Mouse (Mus musculus) MEL (cell line): Measurements from ENCODE around the gene Rps3a1. TPM values are rescaled to one million over a fixed set of nuclear protein-coding genes. Genes with fewer than 3 reads are reported as not detected.

Experiments
- DNase-seq: peaks from one replicate; pipeline ENCODE4 v3.0.0; 2011; ENCODE audit warnings: low read depth, low spot score
- H3K27ac ChIP-seq: 2 replicates; pipeline ENCODE4 v1.5.1; 2012; ENCODE audit warnings: low read depth, mild to moderate bottlenecking, control low read depth, low read length, moderate library complexity; ENCODE audit not compliant: control insufficient read depth
- H3K27me3 ChIP-seq, 2 experiments: fragments of 150-350 bp in 1 of 2; sonication (generic) in 1 of 2; 2 replicates each; pipeline ENCODE4 v1.6.1; 2012; ENCODE audit warnings: low read length in 2 of 2, mild to moderate bottlenecking in 2 of 2, improper control_type of control experiment in 1 of 2, moderate library complexity in 1 of 2; ENCODE audit not compliant: insufficient read depth in 2 of 2, control insufficient read depth in 1 of 2
- H3K36me3 ChIP-seq, 2 experiments: 2 replicates each; pipeline ENCODE4 v1.6.1; 2012 to 2014; ENCODE audit warnings: low read length in 2 of 2, improper control_type of control experiment in 1 of 2, inconsistent platforms in 1 of 2, mild to moderate bottlenecking in 1 of 2; ENCODE audit not compliant: insufficient read depth in 2 of 2, control insufficient read depth in 1 of 2
- H3K4me1 ChIP-seq, 2 experiments: fragments of 150-350 bp in 1 of 2; sonication (generic) in 1 of 2; 2 replicates each; pipeline ENCODE4 v1.6.1; 2012; ENCODE audit warnings: low read length in 2 of 2, improper control_type of control experiment in 1 of 2, mild to moderate bottlenecking in 1 of 2; ENCODE audit not compliant: insufficient read depth in 2 of 2, control insufficient read depth in 1 of 2
- H3K4me3 ChIP-seq, 2 experiments: fragments of 150-350 bp in 1 of 2; sonication (generic) in 1 of 2; 2 replicates each; pipeline ENCODE4 v1.5.1; 2012; ENCODE audit warnings: low read depth in 2 of 2, low read length in 2 of 2, mild to moderate bottlenecking in 2 of 2, moderate library complexity in 2 of 2, control low read depth in 1 of 2, improper control_type of control experiment in 1 of 2; ENCODE audit not compliant: control insufficient read depth in 1 of 2, insufficient read depth in 1 of 2
- H3K79me2 ChIP-seq: 2 replicates; pipeline ENCODE4 v1.6.1; 2012; ENCODE audit warnings: mild to moderate bottlenecking, low read length, moderate library complexity; ENCODE audit not compliant: control insufficient read depth, poor library complexity, insufficient read depth
- H3K9ac ChIP-seq: 2 replicates; pipeline ENCODE4 v1.6.1; 2012; ENCODE audit warnings: low read depth, mild to moderate bottlenecking, control low read depth, low read length, moderate library complexity; ENCODE audit not compliant: control insufficient read depth, poor library complexity, severe bottlenecking
- H3K9me3 ChIP-seq: fragments of 150-350 bp; sonication (generic); replicated peaks from 2 replicates; pipeline ENCODE4 v1.6.1; 2012; ENCODE audit warnings: mild to moderate bottlenecking, low read length, improper control_type of control experiment, moderate library complexity; ENCODE audit not compliant: insufficient read depth
- BHLHE40 ChIP-seq: IDR thresholded peaks from 2 replicates; pipeline ENCODE4 v1.6.1; 2012; ENCODE audit warnings: low read depth, mild to moderate bottlenecking, inconsistent platforms, low read length, improper control_type of control experiment, borderline replicate concordance
- CHD1 ChIP-seq: IDR thresholded peaks from 2 replicates; pipeline ENCODE4 v1.6.1; 2012; ENCODE audit warnings: low read depth, mild to moderate bottlenecking, inconsistent platforms, low read length, improper control_type of control experiment
- CHD2 ChIP-seq: IDR thresholded peaks from 2 replicates; pipeline ENCODE4 v1.6.1; 2011; ENCODE audit warnings: low read length, improper control_type of control experiment
- CTCF ChIP-seq, 3 experiments: IDR thresholded peaks in 2 of 3; conservative IDR thresholded peaks in 1 of 3; 2 replicates each; pipeline ENCODE4 v1.5.1; 2011 to 2012; ENCODE audit warnings: low read length in 3 of 3, low read depth in 2 of 3, mild to moderate bottlenecking in 2 of 3, improper control_type of control experiment in 1 of 3, inconsistent platforms in 1 of 3, mixed read lengths in 1 of 3, moderate library complexity in 1 of 3; ENCODE audit not compliant: control insufficient read depth in 1 of 3, insufficient read depth in 1 of 3, poor library complexity in 1 of 3, severe bottlenecking in 1 of 3
- ELF1 ChIP-seq: IDR thresholded peaks from 2 replicates; pipeline ENCODE4 v1.6.1; 2014; ENCODE audit warnings: low read depth, mild to moderate bottlenecking, inconsistent platforms, low read length, improper control_type of control experiment, moderate library complexity
- EP300 ChIP-seq, 2 experiments: IDR thresholded peaks; 2 replicates each; pipeline ENCODE4 v1.6.1; 2011; ENCODE audit warnings: improper control_type of control experiment in 2 of 2, low read length in 2 of 2, low read depth in 1 of 2, mild to moderate bottlenecking in 1 of 2
- ETS1 ChIP-seq: IDR thresholded peaks from 2 replicates; pipeline ENCODE4 v1.6.1; 2012; ENCODE audit warnings: low read depth, mild to moderate bottlenecking, inconsistent platforms, low read length, improper control_type of control experiment, moderate library complexity
- GABPA ChIP-seq: IDR thresholded peaks from 2 replicates; pipeline ENCODE4 v1.6.1; 2012; ENCODE audit warnings: low read depth, mild to moderate bottlenecking, inconsistent platforms, low read length, improper control_type of control experiment, moderate library complexity
- GATA1 ChIP-seq: IDR thresholded peaks from 2 replicates; pipeline ENCODE4 v1.6.1; 2011; ENCODE audit warnings: low read depth, low read length, improper control_type of control experiment
- HCFC1 ChIP-seq: IDR thresholded peaks from 2 replicates; pipeline ENCODE4 v1.6.1; 2012; ENCODE audit warnings: low read depth, mild to moderate bottlenecking, inconsistent platforms, low read length, improper control_type of control experiment, moderate library complexity
- JUND ChIP-seq: IDR thresholded peaks from 2 replicates; pipeline ENCODE4 v1.6.1; 2011; ENCODE audit warnings: low read depth, mild to moderate bottlenecking, improper control_type of control experiment, low read length
- MAX ChIP-seq: IDR thresholded peaks from 2 replicates; pipeline ENCODE4 v1.6.1; 2011; ENCODE audit warnings: low read length, improper control_type of control experiment
- MEF2A ChIP-seq: IDR thresholded peaks from 2 replicates; pipeline ENCODE4 v1.6.1; 2014; ENCODE audit warnings: low read depth, mild to moderate bottlenecking, inconsistent platforms, low read length, improper control_type of control experiment; ENCODE audit not compliant: poor library complexity, insufficient replicate concordance, severe bottlenecking; ENCODE audit errors: extremely low read depth
- MXI1 ChIP-seq: IDR thresholded peaks from 2 replicates; pipeline ENCODE4 v1.6.1; 2011; ENCODE audit warnings: mild to moderate bottlenecking, low read depth, low read length, improper control_type of control experiment
- MYC ChIP-seq: IDR thresholded peaks from 2 replicates; pipeline ENCODE4 v1.6.1; 2011; ENCODE audit warnings: low read depth, mild to moderate bottlenecking, low read length, improper control_type of control experiment, moderate library complexity
- POLR2A ChIP-seq, 2 experiments: IDR thresholded peaks; 2 replicates each; pipeline ENCODE4 v1.6.1; 2011 to 2012; ENCODE audit warnings: low read length in 2 of 2, mild to moderate bottlenecking in 2 of 2, control low read depth in 1 of 2, improper control_type of control experiment in 1 of 2, low read depth in 1 of 2, moderate library complexity in 1 of 2; ENCODE audit not compliant: control insufficient read depth in 1 of 2, insufficient read depth in 1 of 2, poor library complexity in 1 of 2
- RCOR1 ChIP-seq: IDR thresholded peaks from 2 replicates; pipeline ENCODE4 v1.6.1; 2012; ENCODE audit warnings: low read depth, mild to moderate bottlenecking, inconsistent platforms, low read length, improper control_type of control experiment
- SIN3A ChIP-seq: IDR thresholded peaks from 2 replicates; pipeline ENCODE4 v1.6.1; 2012; ENCODE audit warnings: low read length, improper control_type of control experiment, inconsistent platforms
- SMC3 ChIP-seq: IDR thresholded peaks from 2 replicates; pipeline ENCODE4 v1.6.1; 2011; ENCODE audit warnings: low read depth, low read length, improper control_type of control experiment
- TAL1 ChIP-seq: IDR thresholded peaks from 2 replicates; pipeline ENCODE4 v1.6.1; 2012; ENCODE audit warnings: mild to moderate bottlenecking, inconsistent platforms, low read length, moderate library complexity, mixed read lengths
- TBP ChIP-seq: IDR thresholded peaks from 2 replicates; pipeline ENCODE4 v1.8.0; 2011; ENCODE audit warnings: low read depth, low read length, improper control_type of control experiment
- TCF12 ChIP-seq: IDR thresholded peaks from 2 replicates; pipeline ENCODE4 v1.6.1; 2014; ENCODE audit warnings: low read depth, mild to moderate bottlenecking, inconsistent platforms, low read length, improper control_type of control experiment, moderate library complexity
- UBTF ChIP-seq: IDR thresholded peaks from 2 replicates; pipeline ENCODE4 v1.6.1; 2012; ENCODE audit warnings: low read depth, mild to moderate bottlenecking, inconsistent platforms, low read length, improper control_type of control experiment, moderate library complexity, borderline replicate concordance; ENCODE audit not compliant: insufficient read depth
- USF1 ChIP-seq: IDR thresholded peaks from 2 replicates; pipeline ENCODE4 v1.6.1; 2014; ENCODE audit warnings: low read depth, mild to moderate bottlenecking, inconsistent platforms, low read length, improper control_type of control experiment, moderate library complexity
- USF2 ChIP-seq, 2 experiments: IDR thresholded peaks; 2 replicates each; pipeline ENCODE4 v1.6.1; 2011 to 2012; ENCODE audit warnings: improper control_type of control experiment in 2 of 2, low read length in 2 of 2, borderline replicate concordance in 1 of 2, inconsistent platforms in 1 of 2, low read depth in 1 of 2, mild to moderate bottlenecking in 1 of 2; ENCODE audit not compliant: insufficient read depth in 1 of 2
- ZNF384 ChIP-seq: IDR thresholded peaks from 2 replicates; pipeline ENCODE4 v1.6.1; 2012; ENCODE audit warnings: low read depth, mild to moderate bottlenecking, inconsistent platforms, low read length, improper control_type of control experiment
- polyA plus RNA-seq, 2 experiments: library from polyadenylated mRNA; stranded (reverse) in 1 of 2; unstranded in 1 of 2; fragments of >175 nt in 1 of 2; fragments of >200 nt in 1 of 2; gene quantifications; 2 replicates each; pipeline versions ENCODE4 v1.2.1 to v1.2.4; 2012; ENCODE audit warnings: low replicate concordance in 2 of 2, low read depth in 1 of 2; ENCODE audit not compliant: insufficient read length in 2 of 2, insufficient read depth in 1 of 2, missing spikeins in 1 of 2
- total RNA-seq: library from RNA; depleted of rRNA; stranded (reverse); fragments of 300-350 nt; gene quantifications from 2 replicates; pipeline ENCODE4 v1.2.3, GENCODE M21; 2012

Rps3a1 gene
- total and polyA plus RNA-seq, 3 experiments: 1,198 to 2,507 TPM; not detected in 1

GRCm38 (mm10) chr3:86123251-86123746 is 19.2 kb downstream of the Rps3a1 start:
- Histone ChIP-seq H3K4me1 (peaks cover 0 to 8% of the 10 kb centered on the region in 2 experiments; a peak in 3 of 4 replicates), H3K27ac (peak overlapping the region; percentile 73), H3K79me2 (no peaks in the 10 kb centered on the region), H3K4me3 (peak overlapping the region; percentile 7 to 8; a peak in 2 of 4 replicates), H3K9me3 (no peaks in the 10 kb centered on the region), H3K27me3 (no peaks in the 10 kb centered on the region), H3K9ac (peak overlapping the region; percentile 5; the same call in 1 of the 2 replicates), H3K36me3 (peaks cover 0 to 11% of the 10 kb centered on the region in 2 experiments; a peak in 2 of 4 replicates)
- TF ChIP-seq RCOR1 (peak; percentile 86), MXI1 (peak; percentile 57; the same call in 1 of the 2 replicates), JUND (no peak), TBP (no peak), POLR2A (IDR thresholded peaks at IDR 0.05; ENCODE audit: control insufficient read depth in 1 of 2, insufficient read depth in 1 of 2, low read depth in 1 of 2, low read length in 2 of 2, poor library complexity in 1 of 2) (no peak), TCF12 (peak; percentile 95), SMC3 (no peak), SIN3A (peak; percentile 69), CTCF (IDR thresholded peaks at IDR 0.05 in 2 of 3, conservative IDR thresholded peaks at IDR 0.05 in 1 of 3; ENCODE audit: control insufficient read depth in 1 of 3, insufficient read depth in 1 of 3, low read depth in 2 of 3, low read length in 3 of 3, poor library complexity in 1 of 3, severe bottlenecking in 1 of 3) (no peak), HCFC1 (no peak), ETS1 (peak; percentile 81), EP300 (IDR thresholded peaks at IDR 0.05; ENCODE audit: low read depth in 1 of 2, low read length in 2 of 2) (peak; percentile 91 to 93), UBTF (no peak), MEF2A (no peak), USF2 (IDR thresholded peaks at IDR 0.05; ENCODE audit: borderline replicate concordance in 1 of 2, insufficient read depth in 1 of 2, low read depth in 1 of 2, low read length in 2 of 2) (no peak), BHLHE40 (peak; percentile 10; the same call in 1 of the 2 replicates), ELF1 (peak; percentile 53; the same call in 1 of the 2 replicates), CHD2 (no peak), GABPA (no peak), ZNF384 (peak; percentile 76), TAL1 (peak; percentile 75), MAX (no peak; the same call in none of the 2 replicates), USF1 (no peak), GATA1 (peak; percentile 97), CHD1 (no peak), MYC (peak; percentile 41; the same call in 1 of the 2 replicates)
- DNase-seq: peak; percentile 81
